In genomic region chr14:48990471-48991143, GRCm38 (mm10) we compare ENCODE assay signal across 8 mouse cellular contexts.
DNase-seq lines count a peak whose midpoint lies in the region; ATAC-seq and TF ChIP-seq lines count a peak whose summit lies in the region.

No protein-coding gene starts in this region.

- H3K4me2 ChIP-seq in forebrain, embryonic 14.5 days (ENCODE audit: low read length), result peak overlapping the region; percentile 40
- peak overlapping the region; percentile 64 for H3K4me2 ChIP-seq in heart, postnatal 0 days (ENCODE audit: low read depth, low read length)
- H3K4me2 ChIP-seq in limb, embryonic 14.5 days (replicated peaks; ENCODE audit: low read depth, low read length, severe bottlenecking), result peak overlapping the region; percentile 47
- H3K4me2 ChIP-seq in neural tube, embryonic 12.5 days (replicated peaks), result peak overlapping the region; percentile 51

- peak; percentile 5 to 15 for DNase-seq in urinary bladder, adult 18-20 months (ENCODE audit: low spot score in 2 of 2)
- DNase-seq in urinary bladder, postnatal 10 days (ENCODE audit: low spot score), result no peak
- peak; percentile 96 for DNase-seq in forebrain, embryonic 14.5 days (ENCODE audit: low spot score)
- peak; percentile 80 for DNase-seq in heart, postnatal 0 days (ENCODE audit: low spot score)
- peak; percentile 72 for DNase-seq in kidney, postnatal 10 days
- peak; percentile 82 for DNase-seq in limb, embryonic 14.5 days (ENCODE audit: low spot score)
- DNase-seq in urinary bladder, postnatal 25 days (ENCODE audit: low spot score), result peak; percentile 24

- no peaks in the 10 kb centered on the region for H3K27me3 ChIP-seq in forebrain, embryonic 14.5 days (replicated peaks; ENCODE audit: control insufficient read depth, insufficient read depth, low read length)
- H3K27me3 ChIP-seq in heart, postnatal 0 days (ENCODE audit: control insufficient read depth, insufficient read depth, low read length), result no peaks in the 10 kb centered on the region
- no peaks in the 10 kb centered on the region for H3K27me3 ChIP-seq in limb, embryonic 14.5 days (ENCODE audit: control insufficient read depth, insufficient read depth, low read length)
- H3K27me3 ChIP-seq in neural tube, embryonic 12.5 days (replicated peaks), result no peaks in the 10 kb centered on the region

- H3K4me3 ChIP-seq in forebrain, embryonic 14.5 days (ENCODE audit: low read depth, low read length), result peak overlapping the region; percentile 2; the same call in 1 of the 2 replicates
- H3K4me3 ChIP-seq in heart, postnatal 0 days (ENCODE audit: low read depth, low read length), result peak overlapping the region; percentile 29
- H3K4me3 ChIP-seq in limb, embryonic 14.5 days (replicated peaks; ENCODE audit: low read length), result peak overlapping the region; percentile 13; the same call in 1 of the 2 replicates
- H3K4me3 ChIP-seq in neural tube, embryonic 12.5 days, result no peak overlapping the region

- ATAC-seq in forebrain, embryonic 14.5 days, result peak; percentile 94
- peak; percentile 90 for ATAC-seq in heart, postnatal 0 days (ENCODE audit: insufficient read depth, low read depth)
- peak; percentile 82 for ATAC-seq in limb, embryonic 14.5 days (ENCODE audit: low FRiP score, low read depth)
- peak; percentile 86 for ATAC-seq in neural tube, embryonic 12.5 days (ENCODE audit: low FRiP score, low read depth)

- 1% methylated on average over 17 of the region's 17 CpGs for WGBS in forebrain, embryonic 14.5 days
- whole genome bisulfite sequencing in heart, postnatal 0 days, result 13% methylated on average over 17 of the region's 17 CpGs
- WGBS in limb, embryonic 14.5 days, result 11% methylated on average over 17 of the region's 17 CpGs
- 17% methylated on average over 17 of the region's 17 CpGs for WGBS in neural tube, embryonic 12.5 days

- peak overlapping the region; percentile 35; the same call in 1 of the 2 replicates for H3K9ac ChIP-seq in forebrain, embryonic 14.5 days (ENCODE audit: low read length)
- H3K9ac ChIP-seq in heart, postnatal 0 days (replicated peaks; ENCODE audit: low read depth, low read length), result no peak overlapping the region
- peak overlapping the region; percentile 32; the same call in 1 of the 2 replicates for H3K9ac ChIP-seq in limb, embryonic 14.5 days (ENCODE audit: low read depth, low read length, severe bottlenecking)
- H3K9ac ChIP-seq in neural tube, embryonic 12.5 days, result no peak overlapping the region

- no peaks in the 10 kb centered on the region for H3K9me3 ChIP-seq in forebrain, embryonic 14.5 days (replicated peaks; ENCODE audit: control insufficient read depth, low read length)
- H3K9me3 ChIP-seq in heart, postnatal 0 days (replicated peaks; ENCODE audit: control insufficient read depth, low read length), result no peaks in the 10 kb centered on the region
- H3K9me3 ChIP-seq in limb, embryonic 14.5 days (ENCODE audit: control insufficient read depth, low read length), result no peaks in the 10 kb centered on the region
- H3K9me3 ChIP-seq in neural tube, embryonic 12.5 days, result no peaks in the 10 kb centered on the region

- no peaks in the 10 kb centered on the region for H3K36me3 ChIP-seq in forebrain, embryonic 14.5 days (ENCODE audit: control insufficient read depth, insufficient read depth, low read length)
- H3K36me3 ChIP-seq in heart, postnatal 0 days (replicated peaks; ENCODE audit: control insufficient read depth, insufficient read depth, low read length), result no peaks in the 10 kb centered on the region
- no peaks in the 10 kb centered on the region for H3K36me3 ChIP-seq in limb, embryonic 14.5 days (ENCODE audit: control insufficient read depth, insufficient read depth, low read length)
- no peaks in the 10 kb centered on the region for H3K36me3 ChIP-seq in neural tube, embryonic 12.5 days

- TF ChIP-seq EP300 in heart, postnatal 0 days (IDR thresholded peaks at IDR 0.05; ENCODE audit: low read depth), result no peak

- no peak overlapping the region for H3K27ac ChIP-seq in forebrain, embryonic 14.5 days (ENCODE audit: low read depth, low read length)
- H3K27ac ChIP-seq in heart, postnatal 0 days (ENCODE audit: low read depth), result no peak overlapping the region
- H3K27ac ChIP-seq in limb, embryonic 14.5 days (replicated peaks; ENCODE audit: low read depth, low read length), result no peak overlapping the region
- no peak overlapping the region for H3K27ac ChIP-seq in neural tube, embryonic 12.5 days

- TF ChIP-seq POLR2A in limb, embryonic 14.5 days (IDR thresholded peaks at IDR 0.05; ENCODE audit: borderline replicate concordance, extremely low read depth, insufficient read depth, insufficient read length), result no peak

- TF ChIP-seq CTCF in heart, postnatal 0 days (IDR thresholded peaks at IDR 0.05; ENCODE audit: low read depth), result peak; percentile 58

- peaks cover 14% of the 10 kb centered on the region for H3K4me1 ChIP-seq in forebrain, embryonic 14.5 days (ENCODE audit: control insufficient read depth, insufficient read depth, low read length)
- no peaks in the 10 kb centered on the region for H3K4me1 ChIP-seq in heart, postnatal 0 days (ENCODE audit: control insufficient read depth, insufficient read depth)
- H3K4me1 ChIP-seq in limb, embryonic 14.5 days (ENCODE audit: control insufficient read depth, insufficient read depth, low read length), result no peaks in the 10 kb centered on the region
- peaks cover 3% of the 10 kb centered on the region; the same call in 1 of the 2 replicates for H3K4me1 ChIP-seq in neural tube, embryonic 12.5 days

Comparison
In these comparisons a context has a peak if more than half of its experiments do, and no peak if none do; other contexts are left out.
1. H3K9ac ChIP-seq: peak in forebrain, embryonic 14.5 days (single experiment) and limb, embryonic 14.5 days (single experiment); none in heart, postnatal 0 days (single experiment) and neural tube, embryonic 12.5 days (single experiment).
2. Peak in every context shown above with its lines, with median percentiles within 50 percentile points of each other: ATAC-seq and H3K4me2 ChIP-seq.